Mouse (Mus musculus): ENCODE data around the gene Sec13. TPM values are rescaled to one million over a fixed set of nuclear protein-coding genes. Genes with fewer than 3 reads are reported as not detected.
"Not testable (repeated sequence)": the region's sequence is repeated elsewhere in the genome, so short reads cannot be mapped to it uniquely, and the experiment has no call there.

Gene Sec13
- polyA plus RNA-seq, 1 experiment from 2014 or later: 239 TPM

DNA sequence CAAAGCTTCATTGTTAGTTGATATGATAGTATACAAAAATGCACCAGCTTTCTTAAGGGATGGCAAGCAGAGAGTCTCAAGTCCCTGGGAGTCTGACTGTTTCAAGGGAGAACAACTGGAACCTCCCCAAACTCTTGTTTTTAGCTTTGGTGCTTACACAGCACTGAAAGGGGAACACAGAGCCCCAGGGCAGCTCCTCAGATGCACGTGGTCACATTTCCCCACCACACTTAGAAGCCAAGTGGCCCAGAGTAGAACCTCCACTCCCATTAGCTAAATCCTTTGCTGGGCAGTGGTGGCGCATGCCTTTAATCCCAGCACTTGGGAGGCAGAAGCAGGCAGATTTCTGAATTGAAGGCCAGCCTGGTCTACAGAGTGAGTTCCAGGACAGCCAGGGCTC, 882 bp upstream of the Sec13 start:
- Histone ChIP-seq H3K9me3 (no peaks in the 10 kb centered on the region), H3K4me3 (no peak overlapping the region), H3K27me3 (no peaks in the 10 kb centered on the region), H3K9ac (replicated peaks) (no peak overlapping the region), H3K4me1 (peaks cover 28% of the 10 kb centered on the region), H3K27ac (replicated peaks) (peak overlapping the region; percentile 70; the same call in 1 of the 2 replicates), H3K36me3 (peaks cover 7% of the 10 kb centered on the region), H3K4me2 (replicated peaks) (no peak overlapping the region)
- 73% methylated on average over 2 of the region's 2 CpGs for WGBS
- 0 out of 2 replicates have a peak, but pooled peaks have one; percentile 17 for ATAC-seq (replicated peaks)

DNA sequence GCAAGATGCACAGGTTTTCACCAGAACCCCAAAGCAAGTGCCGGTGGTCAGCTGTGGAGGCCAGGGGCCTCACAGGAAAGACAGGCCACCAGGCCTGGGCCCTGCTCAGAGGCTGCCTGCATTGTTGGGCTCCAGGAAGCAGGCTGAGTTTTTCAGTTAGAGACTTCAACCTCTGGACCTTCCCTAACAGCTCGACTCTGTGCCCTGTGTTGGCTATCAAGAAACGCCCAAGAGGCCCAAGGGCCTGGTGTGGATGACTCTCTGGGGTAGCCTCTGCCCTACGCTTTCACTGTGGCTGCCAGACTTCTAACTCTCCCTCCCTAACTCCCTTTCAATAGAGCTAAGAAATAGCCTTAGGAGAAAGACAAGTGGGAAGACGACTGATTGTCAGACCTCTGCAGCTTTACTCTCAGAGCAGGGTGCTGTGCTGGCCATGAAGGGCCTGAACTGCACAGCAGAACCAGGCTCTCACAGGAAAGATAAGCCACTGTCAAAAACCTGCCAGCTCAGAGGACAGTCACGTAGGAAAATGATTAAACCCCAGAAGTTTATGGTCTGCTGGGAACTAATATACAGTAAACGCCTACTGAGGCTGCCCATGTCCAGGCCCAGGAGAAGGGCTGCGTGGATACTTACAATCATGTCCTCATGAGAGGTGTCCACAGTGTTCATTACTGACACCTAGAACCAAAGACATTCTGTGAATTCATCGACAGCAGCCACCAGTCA, 3.1 kb downstream of the Sec13 start:
- H3K4me1 ChIP-seq: peaks cover 28% of the 10 kb centered on the region
- H3K4me2 ChIP-seq (replicated peaks): no peak overlapping the region
- no peak overlapping the region for H3K4me3 ChIP-seq
- no peaks in the 10 kb centered on the region for H3K27me3 ChIP-seq
- ATAC-seq (replicated peaks): no peak
- no peak overlapping the region for H3K9ac ChIP-seq (replicated peaks)
- no peaks in the 10 kb centered on the region for H3K9me3 ChIP-seq
- H3K36me3 ChIP-seq: peaks cover 41% of the 10 kb centered on the region
- 91% methylated on average over 9 of the region's 9 CpGs for WGBS
- no peak overlapping the region for H3K27ac ChIP-seq (replicated peaks)

DNA sequence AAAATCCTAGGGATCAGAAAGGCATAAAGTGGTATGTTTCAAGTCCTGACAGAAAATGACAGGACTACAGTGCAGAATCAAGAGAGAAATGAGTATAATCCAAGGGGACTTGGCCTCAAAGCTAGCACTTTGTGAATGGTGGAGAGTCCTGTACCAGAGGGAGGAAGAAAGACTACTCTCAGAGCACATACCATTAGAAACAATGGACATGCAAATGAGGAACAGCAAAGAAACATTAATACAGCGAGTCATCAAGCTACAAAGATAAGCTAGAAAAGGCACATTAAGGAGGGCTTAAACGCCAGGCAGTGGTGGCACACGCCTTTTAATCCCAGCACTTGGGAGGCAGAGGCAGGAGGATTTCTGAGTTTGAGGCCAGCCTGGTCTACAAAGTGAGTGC, 9.2 kb downstream of the Sec13 start:
- WGBS: 85% methylated on average over 3 of the region's 3 CpGs
- Histone ChIP-seq H3K4me3 (no peak overlapping the region), H3K4me2 (replicated peaks) (no peak overlapping the region), H3K27ac (replicated peaks) (no peak overlapping the region), H3K9ac (replicated peaks) (no peak overlapping the region), H3K9me3 (no peaks in the 10 kb centered on the region), H3K27me3 (no peaks in the 10 kb centered on the region), H3K4me1 (no peaks in the 10 kb centered on the region), H3K36me3 (peaks cover 90% of the 10 kb centered on the region)
- no peak for ATAC-seq (replicated peaks)

DNA sequence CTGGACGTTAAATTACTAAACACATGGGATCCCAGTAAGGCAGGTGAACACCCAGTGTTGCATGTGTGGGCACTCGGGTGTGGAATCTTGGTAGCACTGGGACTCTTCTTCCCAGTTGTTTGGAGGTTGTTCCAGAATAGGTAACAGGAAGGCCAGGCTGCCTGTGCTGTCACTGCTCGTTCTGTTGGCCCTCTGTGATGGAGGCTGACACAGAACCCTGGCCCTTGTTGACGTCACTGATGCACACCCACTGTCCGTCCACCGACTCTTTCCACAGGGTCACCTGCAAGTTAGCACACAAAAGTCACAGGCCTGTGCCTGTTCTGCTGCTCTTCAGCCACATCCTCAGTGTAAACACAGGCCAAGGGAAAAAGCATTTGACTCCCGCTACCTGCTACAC, 12.4 kb downstream of the Sec13 start:
- no peak overlapping the region for H3K4me3 ChIP-seq
- H3K9ac ChIP-seq (replicated peaks): no peak overlapping the region
- H3K36me3 ChIP-seq: peaks cover 70% of the 10 kb centered on the region
- 90% methylated on average over 7 of the region's 7 CpGs for WGBS
- H3K4me2 ChIP-seq (replicated peaks): no peak overlapping the region
- no peaks in the 10 kb centered on the region for H3K27me3 ChIP-seq
- H3K27ac ChIP-seq (replicated peaks): no peak overlapping the region
- no peaks in the 10 kb centered on the region for H3K9me3 ChIP-seq
- no peak for ATAC-seq (replicated peaks)
- H3K4me1 ChIP-seq: no peaks in the 10 kb centered on the region

DNA sequence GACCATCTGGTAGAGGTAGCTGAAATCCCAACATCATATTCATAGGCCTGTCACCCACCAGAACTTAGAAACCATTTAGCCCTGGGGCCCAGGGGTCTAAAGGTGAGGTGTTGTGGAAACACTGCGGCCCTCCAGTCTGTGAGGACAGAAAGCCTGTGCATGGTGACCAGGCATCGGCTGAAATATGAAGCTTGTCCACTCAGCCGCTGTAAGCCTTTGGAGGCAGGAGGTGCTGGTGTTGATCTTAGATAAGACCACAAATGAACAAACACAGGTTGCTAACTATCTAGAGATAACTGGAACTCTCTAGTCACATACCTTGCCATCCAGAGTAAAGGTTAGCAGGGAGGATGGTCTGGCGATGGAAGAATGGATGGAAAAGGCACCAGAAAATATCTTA, 19.5 kb downstream of the Sec13 start:
- H3K36me3 ChIP-seq: peaks cover 39% of the 10 kb centered on the region; the same call in 1 of the 2 replicates
- ATAC-seq (replicated peaks): no peak
- H3K4me3 ChIP-seq: no peak overlapping the region
- H3K9me3 ChIP-seq: no peaks in the 10 kb centered on the region
- WGBS: 92% methylated on average over 4 of the region's 4 CpGs
- no peak overlapping the region for H3K27ac ChIP-seq (replicated peaks)
- no peak overlapping the region for H3K4me2 ChIP-seq (replicated peaks)
- no peaks in the 10 kb centered on the region for H3K4me1 ChIP-seq
- no peaks in the 10 kb centered on the region for H3K27me3 ChIP-seq
- H3K9ac ChIP-seq (replicated peaks): no peak overlapping the region

GRCm38 (mm10) chr6:113719878-113720277, 20.7 kb downstream of the Sec13 start, which contains the start of gene Ghrl:
Gene Ghrl (minus strand): TSS chr6:113719880.
- Histone ChIP-seq H3K9ac (replicated peaks) (no peak within 1 kb of the TSS), H3K9me3 (no peaks in the 10 kb centered on the region), H3K4me3 (no peak within 1 kb of the TSS), H3K27me3 (no peaks in the 10 kb centered on the region), H3K36me3 (peaks cover 46% of the 10 kb centered on the region), H3K27ac (replicated peaks) (no peak within 1 kb of the TSS), H3K4me2 (replicated peaks) (no peak within 1 kb of the TSS), H3K4me1 (no peaks in the 10 kb centered on the region)
- no peak for ATAC-seq (replicated peaks)
- 93% methylated on average over 3 of the region's 3 CpGs for WGBS

DNA sequence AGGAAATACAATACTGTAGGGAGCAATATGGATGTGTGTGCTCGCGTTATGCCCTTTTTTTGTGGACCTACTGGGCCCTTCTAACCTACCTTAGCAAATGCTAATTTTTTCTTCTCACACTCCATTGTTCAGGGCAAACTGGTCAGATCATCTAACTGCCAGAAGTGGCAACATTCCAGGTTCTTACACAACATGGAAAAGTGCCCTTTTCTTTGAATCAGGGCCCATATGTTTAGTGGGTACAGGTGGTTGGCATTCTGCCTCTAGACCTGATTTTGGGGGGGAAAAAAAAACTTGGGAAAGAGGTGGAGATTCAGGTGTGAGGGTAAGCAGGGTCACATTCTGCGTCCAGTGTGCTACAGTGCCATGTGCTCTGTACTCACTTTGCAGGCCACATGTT, 23.0 kb downstream of the Sec13 start:
- Histone ChIP-seq H3K4me3 (no peak overlapping the region), H3K9ac (replicated peaks) (no peak overlapping the region), H3K4me2 (replicated peaks) (no peak overlapping the region), H3K4me1 (no peaks in the 10 kb centered on the region), H3K9me3 (no peaks in the 10 kb centered on the region), H3K27me3 (no peaks in the 10 kb centered on the region), H3K36me3 (peaks cover 64% of the 10 kb centered on the region), H3K27ac (replicated peaks) (no peak overlapping the region)
- 71% methylated on average over 3 of the region's 3 CpGs for WGBS
- ATAC-seq (replicated peaks): no peak

GRCm38 (mm10) chr6:113714797-113715196, 25.7 kb downstream of the Sec13 start:
- Histone ChIP-seq H3K9me3 (no peaks in the 10 kb centered on the region), H3K4me3 (no peak overlapping the region), H3K27me3 (no peaks in the 10 kb centered on the region), H3K36me3 (peaks cover 80% of the 10 kb centered on the region), H3K9ac (replicated peaks) (no peak overlapping the region), H3K27ac (replicated peaks) (no peak overlapping the region), H3K4me2 (replicated peaks) (no peak overlapping the region), H3K4me1 (no peaks in the 10 kb centered on the region)
- 85% methylated on average over 1 of the region's 1 CpGs for WGBS
- ATAC-seq (replicated peaks): no peak

GRCm38 (mm10) chr6:113714276-113714675, 26.3 kb downstream of the Sec13 start:
- no peak overlapping the region for H3K27ac ChIP-seq (replicated peaks)
- H3K36me3 ChIP-seq: peaks cover 83% of the 10 kb centered on the region
- 91% methylated on average over 2 of the region's 2 CpGs for WGBS
- no peak overlapping the region for H3K9ac ChIP-seq (replicated peaks)
- H3K4me2 ChIP-seq (replicated peaks): no peak overlapping the region
- no peaks in the 10 kb centered on the region for H3K27me3 ChIP-seq
- no peaks in the 10 kb centered on the region for H3K9me3 ChIP-seq
- ATAC-seq (replicated peaks): no peak
- H3K4me1 ChIP-seq: no peaks in the 10 kb centered on the region
- H3K4me3 ChIP-seq: no peak overlapping the region

DNA sequence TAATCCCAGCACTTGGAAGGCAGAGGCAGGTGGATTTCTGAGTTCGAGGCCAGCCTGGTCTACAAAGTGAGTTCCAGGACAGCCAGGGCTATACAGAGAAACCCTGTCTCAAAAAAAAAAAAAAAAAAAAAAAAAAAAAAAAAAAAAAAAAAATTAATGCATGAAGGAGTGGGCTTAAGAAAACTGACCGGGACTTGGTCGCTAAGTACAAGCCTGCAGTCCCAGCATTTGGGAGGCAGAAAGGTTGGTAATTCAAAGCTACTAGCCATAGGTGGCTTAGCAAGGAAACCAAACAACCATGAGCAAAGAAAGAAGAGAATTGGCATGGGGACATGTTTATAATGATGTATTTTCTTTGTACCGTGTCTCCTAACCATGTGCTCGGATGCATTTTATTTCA, 27.2 kb downstream of the Sec13 start:
- H3K9me3 ChIP-seq; ATAC-seq (replicated peaks); H3K9ac ChIP-seq (replicated peaks); H3K27me3 ChIP-seq; H3K4me3 ChIP-seq; H3K4me2 ChIP-seq (replicated peaks); H3K4me1 ChIP-seq; H3K27ac ChIP-seq (replicated peaks): not testable (repeated sequence)
- peaks cover 87% of the 10 kb centered on the region for H3K36me3 ChIP-seq
- WGBS: 94% methylated on average over 5 of the region's 5 CpGs

GRCm38 (mm10) chr6:113712718-113713117, 27.8 kb downstream of the Sec13 start:
- Histone ChIP-seq H3K4me3 (no peak overlapping the region), H3K4me2 (replicated peaks) (no peak overlapping the region), H3K9me3 (no peaks in the 10 kb centered on the region), H3K36me3 (peaks cover 93% of the 10 kb centered on the region), H3K4me1 (no peaks in the 10 kb centered on the region), H3K9ac (replicated peaks) (no peak overlapping the region), H3K27me3 (no peaks in the 10 kb centered on the region), H3K27ac (replicated peaks) (no peak overlapping the region)
- ATAC-seq (replicated peaks): no peak
- WGBS: 95% methylated on average over 3 of the region's 3 CpGs

- peak overlapping the region; percentile 98 for H3K4me2 ChIP-seq (replicated peaks)
- H3K4me1 ChIP-seq: peaks cover 25% of the 10 kb centered on the region
- H3K9me3 ChIP-seq: no peaks in the 10 kb centered on the region
- H3K9ac ChIP-seq (replicated peaks): peak overlapping the region; percentile 80
- peak overlapping the region; percentile 94 for H3K4me3 ChIP-seq
- no peak; the same call in 1 of the 2 replicates for ATAC-seq (replicated peaks)
- no peaks in the 10 kb centered on the region for H3K27me3 ChIP-seq
- H3K27ac ChIP-seq (replicated peaks): peak overlapping the region; percentile 90
- H3K36me3 ChIP-seq: peaks cover 17% of the 10 kb centered on the region
- WGBS: under 1% methylated on average over 102 of the region's 113 CpGs
These were observed 43.0 kb downstream of the Sec13 start for GRCm38 (mm10) chr6:113697222-113698205.
